Mouse (Mus musculus) urinary bladder, postnatal 36 days (tissue): Measurements from ENCODE around the gene S100a14.

Experiments
- DNase-seq, 2 experiments: peaks; one replicate each; pipeline ENCODE4 v3.0.0; 2022; ENCODE audit warnings: low spot score in 2 of 2, mixed read lengths in 1 of 2

The S100a14 gene

GRCm38 (mm10) chr3:90517711-90518110 is 8.9 kb upstream of the S100a14 start:
- DNase-seq: no peak

DNA sequence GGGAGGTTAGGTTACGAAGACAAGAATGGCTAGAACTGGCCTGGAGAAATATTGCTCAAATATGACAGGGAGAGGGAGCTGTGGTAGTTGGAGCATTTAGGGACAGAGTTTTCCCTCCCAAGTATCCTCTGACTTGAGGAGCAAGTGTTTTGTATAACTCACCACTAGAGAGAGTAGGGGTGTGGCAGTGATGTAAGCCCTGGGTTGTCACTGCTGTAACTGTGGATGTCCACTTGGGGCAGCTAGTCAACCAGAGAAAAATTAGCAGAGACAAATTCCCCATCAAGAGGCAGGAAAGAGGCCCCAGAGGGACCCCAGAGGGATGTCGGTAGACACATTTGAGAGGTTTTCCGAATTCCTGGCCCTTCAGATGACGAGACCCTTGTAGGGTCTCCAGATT is 1.2 kb upstream of the S100a14 start:
- peak in 1 of 2 experiments; percentile 62 for DNase-seq

DNA sequence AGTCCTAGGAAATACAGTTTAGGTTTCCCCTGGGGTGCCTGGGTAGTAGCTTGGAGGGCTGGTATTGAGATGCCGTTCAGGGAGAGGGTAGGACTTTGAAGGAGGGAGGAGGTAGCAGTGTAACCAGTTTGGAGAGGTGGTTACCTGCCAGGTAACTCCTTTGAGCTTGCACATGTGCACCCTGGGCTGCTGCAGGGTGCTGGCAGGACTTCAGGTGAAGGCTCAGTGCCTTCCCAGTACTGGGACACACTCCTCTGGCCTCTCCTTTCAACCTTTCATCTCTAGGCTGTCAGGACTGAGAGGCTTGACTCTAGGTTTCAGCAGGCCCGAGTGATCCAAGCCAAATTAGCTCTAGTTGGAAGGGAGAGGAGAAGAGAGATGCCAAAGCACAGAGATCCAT is 580 bp upstream of the S100a14 start:
- no peak for DNase-seq

DNA sequence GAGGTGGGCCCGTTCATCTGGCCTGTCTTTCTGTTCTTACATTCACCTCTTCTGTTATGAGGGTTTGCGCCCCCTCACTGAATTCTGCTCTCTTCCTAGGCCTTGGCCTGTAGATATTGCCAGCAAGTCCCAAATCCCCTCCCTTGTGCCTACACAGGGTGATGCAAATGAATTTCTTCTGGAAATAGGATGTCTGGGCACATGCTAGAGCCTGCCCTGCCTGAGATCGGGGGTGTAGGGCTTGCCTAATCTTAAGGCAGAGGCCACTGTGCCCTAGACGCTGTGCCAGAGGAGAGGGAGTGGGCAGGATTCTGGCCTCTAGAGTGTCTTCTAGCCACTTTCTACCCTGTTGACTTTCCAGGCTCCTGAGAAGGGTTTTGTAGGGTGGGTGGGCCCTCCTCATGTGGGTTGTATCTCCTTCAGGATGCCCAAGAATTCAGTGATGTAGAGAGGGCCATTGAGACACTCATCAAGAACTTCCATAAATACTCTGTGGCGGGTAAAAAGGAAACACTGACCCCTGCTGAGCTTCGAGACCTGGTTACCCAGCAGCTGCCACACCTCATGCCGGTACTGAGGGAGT is 726 bp downstream of the S100a14 start:
- DNase-seq: no peak

DNA sequence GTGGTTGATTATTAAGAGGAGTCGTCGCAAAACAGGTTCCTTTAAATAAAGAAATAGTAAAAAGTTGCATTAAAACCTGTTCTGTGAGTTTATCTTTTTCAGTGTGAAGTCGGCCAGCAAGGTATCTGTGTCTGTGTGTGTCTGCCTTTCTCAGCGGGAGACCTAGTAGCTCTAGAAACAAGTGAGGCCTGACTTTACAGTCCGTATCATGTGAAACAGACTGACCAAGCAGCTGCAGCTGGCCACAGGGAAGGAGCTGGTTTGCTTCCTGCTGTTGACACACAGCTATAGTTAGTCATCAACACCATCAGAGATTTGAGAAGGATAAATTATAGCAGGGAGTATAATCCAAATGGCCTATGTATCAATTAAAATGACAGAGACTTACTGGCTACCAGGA is 5.1 kb downstream of the S100a14 start:
- no peak for DNase-seq

- no peak for DNase-seq
Observed at GRCm38 (mm10) chr3:90535446-90535845, 8.8 kb downstream of the S100a14 start.

DNA sequence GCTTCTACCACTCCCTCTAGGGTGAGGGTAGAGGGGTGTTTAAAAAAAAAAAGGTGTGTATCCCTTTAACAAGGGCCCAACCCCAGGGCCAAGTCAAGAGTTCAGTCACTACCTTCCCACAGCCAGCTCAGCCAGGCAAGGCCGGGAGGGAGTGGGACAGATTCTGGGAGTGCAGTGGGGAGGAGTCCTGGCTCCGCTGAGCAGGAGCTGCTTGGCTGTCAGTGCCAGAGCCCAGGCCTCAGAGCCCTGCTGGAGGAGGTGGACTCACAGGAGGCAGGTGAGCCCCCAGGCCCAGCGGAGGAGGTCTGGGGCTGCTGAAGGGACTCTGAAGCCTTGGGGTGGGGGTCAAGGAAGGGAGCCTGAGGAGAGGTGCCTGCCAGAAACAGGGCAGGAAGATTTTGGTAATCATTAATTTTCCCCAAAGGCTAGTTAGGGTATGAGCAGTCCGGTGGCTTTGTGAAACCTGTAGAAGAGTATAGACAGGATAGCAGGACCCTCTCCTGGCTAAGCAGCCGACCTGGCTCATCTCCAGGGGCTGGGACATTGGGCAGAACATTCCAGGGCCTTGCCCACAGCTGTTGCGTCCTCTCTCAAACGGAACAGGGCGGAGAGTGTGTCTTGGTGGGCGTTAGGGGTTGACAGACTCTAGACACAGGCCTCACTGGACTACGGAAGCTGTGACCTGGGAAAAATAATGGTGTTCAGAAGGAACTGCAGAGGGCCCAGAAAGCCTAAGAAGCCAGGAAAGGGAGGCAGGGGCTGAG is 10.7 kb downstream of the S100a14 start, which contains the start of gene S100a16:
Gene S100a16 (plus strand): TSS at position 114 of the 764 bp plus-strand sequence.
- peak; percentile 73 to 87 for DNase-seq

GRCm38 (mm10) chr3:90537905-90538296 is 11.2 kb downstream of the S100a14 start:
- peak in 1 of 2 experiments; percentile 54 for DNase-seq

- no peak for DNase-seq
Observed at GRCm38 (mm10) chr3:90540904-90541303, 14.2 kb downstream of the S100a14 start.

- no peak for DNase-seq
Observed at GRCm38 (mm10) chr3:90549676-90550420, 23.2 kb downstream of the S100a14 start.

DNA sequence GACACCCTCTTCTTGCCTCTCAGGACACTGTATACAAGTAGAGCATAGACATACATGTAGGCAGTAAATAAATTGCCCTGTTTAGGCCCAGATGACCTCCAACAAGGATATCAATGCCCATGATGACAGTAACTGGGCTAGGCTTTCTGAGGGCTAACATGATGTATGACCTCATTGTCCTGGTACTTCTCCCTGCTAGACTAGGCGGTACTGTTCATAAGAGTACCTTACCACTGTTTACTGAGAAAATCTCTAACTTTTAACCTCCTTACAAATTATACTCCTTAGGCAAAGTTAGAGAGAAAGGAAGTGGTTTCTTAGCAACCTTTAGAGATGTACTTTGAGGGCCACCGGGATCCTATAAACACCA is 23.8 kb downstream of the S100a14 start:
- no peak for DNase-seq

DNA sequence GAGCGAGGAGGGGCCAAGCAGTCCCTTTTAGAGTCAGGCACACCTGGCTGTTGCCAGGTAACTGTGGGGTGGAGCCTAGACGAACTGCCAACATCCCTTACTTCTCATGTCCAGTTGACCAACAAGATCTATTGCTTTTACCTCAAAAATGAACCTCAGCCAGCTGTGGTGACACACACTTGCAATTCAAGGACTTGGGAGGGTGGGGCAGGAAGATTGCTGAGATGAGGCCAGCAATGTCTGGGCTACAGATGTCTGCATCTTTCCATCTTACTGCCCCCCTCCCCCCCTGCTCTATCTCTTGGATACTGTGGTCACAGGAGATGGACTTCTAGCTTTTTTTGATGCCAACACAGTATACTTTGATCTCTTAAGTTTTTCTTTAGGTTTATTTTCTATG is 25.6 kb downstream of the S100a14 start:
- no peak for DNase-seq

DNA sequence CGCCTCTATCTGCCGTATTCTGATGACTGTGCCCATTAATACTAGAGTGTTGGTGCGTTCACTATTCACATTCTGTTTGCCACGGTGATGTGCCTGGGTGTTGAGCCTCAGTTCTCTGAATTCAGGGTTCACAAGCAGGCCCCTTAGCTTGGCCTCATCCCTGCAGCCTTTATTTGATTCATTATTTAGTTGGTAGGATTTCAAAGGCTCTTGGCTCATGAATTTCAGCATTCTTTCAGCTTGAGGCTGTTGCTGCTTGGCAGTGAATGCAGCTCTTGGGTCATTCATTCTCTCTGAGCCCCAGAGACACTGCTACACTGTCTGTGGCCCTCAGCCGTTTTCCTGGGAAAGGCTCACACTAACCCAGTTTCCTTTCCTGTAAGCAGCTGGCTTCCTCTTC is 29.3 kb downstream of the S100a14 start:
- DNase-seq: no peak

DNA sequence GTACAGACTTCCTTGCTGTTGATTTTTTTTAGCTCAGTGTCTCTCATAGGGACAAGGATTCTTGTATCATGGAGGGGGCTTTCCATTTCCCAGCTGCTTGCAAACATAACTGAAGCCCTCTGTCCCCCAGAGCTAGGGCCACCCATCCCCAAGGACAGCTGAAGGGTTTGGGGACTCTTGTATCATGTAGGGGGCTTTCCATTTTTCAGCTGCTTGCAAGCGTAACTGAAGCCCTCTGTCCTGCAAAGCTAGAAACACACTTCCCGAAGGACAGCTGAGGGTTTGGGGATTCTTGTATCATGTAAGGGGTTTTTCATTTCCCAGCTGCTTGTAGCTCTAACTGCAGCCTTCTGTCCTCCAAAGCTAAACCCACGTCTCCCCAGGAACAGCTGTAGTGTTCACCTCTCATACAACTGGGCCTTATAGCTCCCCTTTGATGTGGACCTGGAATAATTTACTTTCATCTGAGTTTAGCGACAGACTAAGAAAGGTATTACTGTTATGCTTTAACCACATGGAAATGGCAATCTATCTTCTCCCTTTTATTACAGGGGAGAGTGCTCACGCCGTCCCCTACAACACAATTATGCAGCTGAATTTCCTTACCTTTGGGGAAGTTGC is 33.5 kb downstream of the S100a14 start, which contains the start of gene S100a3:
Gene S100a3 (plus strand): TSS at position 571 of the 621 bp plus-strand sequence.
- DNase-seq: no peak

DNA sequence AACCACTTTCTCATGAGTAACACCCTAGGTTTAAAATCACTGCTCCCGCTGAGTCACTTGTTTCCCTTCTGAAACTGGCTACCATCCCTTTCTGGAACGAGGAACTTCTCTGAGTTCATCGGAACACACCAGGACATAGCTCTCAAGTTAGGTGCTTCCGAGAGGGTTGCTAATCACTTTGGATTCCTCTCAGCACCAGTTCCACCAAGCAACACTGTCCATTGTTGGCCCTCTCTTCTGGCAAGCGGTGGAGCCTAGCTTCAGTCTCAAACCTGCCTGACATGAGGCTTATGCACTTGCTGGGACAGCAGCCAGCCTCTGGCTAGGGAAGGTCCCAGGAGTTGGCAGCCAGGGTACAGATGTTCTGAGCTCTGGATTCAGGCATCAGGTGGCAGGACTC is 48.0 kb downstream of the S100a14 start:
- peak; percentile 40 to 44 for DNase-seq

GRCm38 (mm10) chr3:90575320-90575719 is 48.7 kb downstream of the S100a14 start:
- DNase-seq: no peak

GRCm38 (mm10) chr3:90576351-90577001 is 49.8 kb downstream of the S100a14 start:
- no peak for DNase-seq
